Comparison of ENCODE assay signal across 17 mouse cellular contexts in genomic region chr2:64120495-64120894, GRCm38 (mm10). TPM values are rescaled to one million over a fixed set of nuclear protein-coding genes. Genes with fewer than 3 reads are reported as not detected.
"Had no signal": no experiment of that assay in that cellular context is flagged by ENCODE, and none has a peak within 500 bp of the region (broad histone marks: within the 10 kb centered on the region; RNA-seq: fewer than 3 reads in every experiment).

No protein-coding gene starts in this region.

- DNase-seq: retina, postnatal 1 day; right cerebral cortex, adult 18-20 months; right cerebral cortex, postnatal 14 days; right cerebral cortex, postnatal 25 days; right cerebral cortex, postnatal 4 days; spleen, adult 18-20 months; thymus, adult 18-20 months; thymus, adult 2 months; thymus, postnatal 14 days; thymus, postnatal 25 days; thymus, postnatal 36 days; thymus, postnatal 4 days had no signal

- H3K9ac ChIP-seq: neural tube, embryonic 13.5 days; neural tube, embryonic 15.5 days; stomach, embryonic 15.5 days had no signal

- H3K4me3 ChIP-seq: neural tube, embryonic 13.5 days; neural tube, embryonic 15.5 days; stomach, embryonic 15.5 days had no signal

- H3K9me3 ChIP-seq: neural tube, embryonic 13.5 days; neural tube, embryonic 15.5 days; stomach, embryonic 15.5 days had no signal

- H3K27me3 ChIP-seq: neural tube, embryonic 13.5 days; neural tube, embryonic 15.5 days; stomach, embryonic 15.5 days had no signal

- H3K4me1 ChIP-seq: neural tube, embryonic 13.5 days; neural tube, embryonic 15.5 days; stomach, embryonic 15.5 days had no signal

- H3K4me2 ChIP-seq: neural tube, embryonic 13.5 days; neural tube, embryonic 15.5 days; stomach, embryonic 15.5 days had no signal

- H3K36me3 ChIP-seq: neural tube, embryonic 13.5 days; neural tube, embryonic 15.5 days; stomach, embryonic 15.5 days had no signal

- H3K27ac ChIP-seq: neural tube, embryonic 13.5 days; neural tube, embryonic 15.5 days; stomach, embryonic 15.5 days; stomach, postnatal 0 days had no signal

RNA-seq across cellular contexts. Expression of gene Fign, which starts 22.7 kb away (rescaled TPM):
- total RNA-seq: neutrophil, adult 5-6 weeks had no signal
